Mouse (Mus musculus): ENCODE results near the gene Tktl1. TPM values are rescaled to one million over a fixed set of nuclear protein-coding genes. Genes with fewer than 3 reads are reported as not detected.
"Not testable (repeated sequence)": the region's sequence is repeated elsewhere in the genome, so short reads cannot be mapped to it uniquely, and the experiment has no call there.

Gene Tktl1
- not detected in 3 replicates for total RNA-seq (2017)

GRCm38 (mm10) chrX:74176959-74177358 lies at the start of gene Tktl1:
TSS of gene Tktl1 (plus strand) at chrX:74177259.
- no peak for ATAC-seq (replicated peaks; ENCODE audit: insufficient number of reproducible peaks, low FRiP score, low TSS enrichment, poor library complexity, severe bottlenecking)

- not testable (repeated sequence) for ATAC-seq (replicated peaks; ENCODE audit: insufficient number of reproducible peaks, low FRiP score, low TSS enrichment, poor library complexity, severe bottlenecking)
These were observed 41.8 kb upstream of the Tktl1 start, which contains the start of gene Mecp2 for GRCm38 (mm10) chrX:74135263-74135662. TSS of gene Mecp2 (minus strand) at chrX:74135363.

GRCm38 (mm10) chrX:74167738-74168137 lies 9.3 kb upstream of the Tktl1 start, which contains the start of gene Tex28:
TSS of gene Tex28 (minus strand) at chrX:74167838.
- no peak for ATAC-seq (replicated peaks; ENCODE audit: insufficient number of reproducible peaks, low FRiP score, low TSS enrichment, poor library complexity, severe bottlenecking)

GRCm38 (mm10) chrX:74203556-74203955 lies 26.5 kb downstream of the Tktl1 start:
- ATAC-seq (replicated peaks; ENCODE audit: insufficient number of reproducible peaks, low FRiP score, low TSS enrichment, poor library complexity, severe bottlenecking), result no peak

- no peak for ATAC-seq (replicated peaks; ENCODE audit: insufficient number of reproducible peaks, low FRiP score, low TSS enrichment, poor library complexity, severe bottlenecking)
These were observed 41.4 kb downstream of the Tktl1 start for GRCm38 (mm10) chrX:74218496-74218895.

- ATAC-seq (replicated peaks; ENCODE audit: insufficient number of reproducible peaks, low FRiP score, low TSS enrichment, poor library complexity, severe bottlenecking), result no peak
These were observed 42.4 kb downstream of the Tktl1 start for GRCm38 (mm10) chrX:74219449-74219848.

GRCm38 (mm10) chrX:74220099-74220498 lies 43.0 kb downstream of the Tktl1 start:
- ATAC-seq (replicated peaks; ENCODE audit: insufficient number of reproducible peaks, low FRiP score, low TSS enrichment, poor library complexity, severe bottlenecking), result not testable (repeated sequence)

- ATAC-seq (replicated peaks; ENCODE audit: insufficient number of reproducible peaks, low FRiP score, low TSS enrichment, poor library complexity, severe bottlenecking), result no peak
These were observed 53.0 kb downstream of the Tktl1 start for GRCm38 (mm10) chrX:74230038-74230437.

GRCm38 (mm10) chrX:74233196-74233595 lies 56.1 kb downstream of the Tktl1 start:
- no peak for ATAC-seq (replicated peaks; ENCODE audit: insufficient number of reproducible peaks, low FRiP score, low TSS enrichment, poor library complexity, severe bottlenecking)

GRCm38 (mm10) chrX:74240332-74240731 lies 63.3 kb downstream of the Tktl1 start:
- ATAC-seq (replicated peaks; ENCODE audit: insufficient number of reproducible peaks, low FRiP score, low TSS enrichment, poor library complexity, severe bottlenecking), result no peak

- peak; percentile 26; the same call in 1 of the 2 replicates for ATAC-seq (replicated peaks; ENCODE audit: insufficient number of reproducible peaks, low FRiP score, low TSS enrichment, poor library complexity, severe bottlenecking)
These were observed 66.3 kb downstream of the Tktl1 start for GRCm38 (mm10) chrX:74243396-74243795.

- ATAC-seq (replicated peaks; ENCODE audit: insufficient number of reproducible peaks, low FRiP score, low TSS enrichment, poor library complexity, severe bottlenecking), result peak; percentile 56
These were observed 66.7 kb downstream of the Tktl1 start for GRCm38 (mm10) chrX:74243807-74244206.

- ATAC-seq (replicated peaks; ENCODE audit: insufficient number of reproducible peaks, low FRiP score, low TSS enrichment, poor library complexity, severe bottlenecking), result no peak
These were observed 67.6 kb downstream of the Tktl1 start for GRCm38 (mm10) chrX:74244614-74245083.

- ATAC-seq (replicated peaks; ENCODE audit: insufficient number of reproducible peaks, low FRiP score, low TSS enrichment, poor library complexity, severe bottlenecking), result no peak
These were observed 68.0 kb downstream of the Tktl1 start for GRCm38 (mm10) chrX:74245107-74245506.

- ATAC-seq (replicated peaks; ENCODE audit: insufficient number of reproducible peaks, low FRiP score, low TSS enrichment, poor library complexity, severe bottlenecking), result no peak
These were observed 68.6 kb downstream of the Tktl1 start for GRCm38 (mm10) chrX:74245687-74246086.

GRCm38 (mm10) chrX:74246213-74246681 lies 69.2 kb downstream of the Tktl1 start:
- ATAC-seq (replicated peaks; ENCODE audit: insufficient number of reproducible peaks, low FRiP score, low TSS enrichment, poor library complexity, severe bottlenecking), result peak; percentile 41

GRCm38 (mm10) chrX:74246693-74247092 lies 69.6 kb downstream of the Tktl1 start:
- no peak for ATAC-seq (replicated peaks; ENCODE audit: insufficient number of reproducible peaks, low FRiP score, low TSS enrichment, poor library complexity, severe bottlenecking)

- ATAC-seq (replicated peaks; ENCODE audit: insufficient number of reproducible peaks, low FRiP score, low TSS enrichment, poor library complexity, severe bottlenecking), result no peak
These were observed 71.6 kb downstream of the Tktl1 start for GRCm38 (mm10) chrX:74248651-74249050.

GRCm38 (mm10) chrX:74249615-74250014 lies 72.6 kb downstream of the Tktl1 start, which contains the start of gene Flna:
TSS of gene Flna (minus strand) at chrX:74249820.
- no peak for ATAC-seq (replicated peaks; ENCODE audit: insufficient number of reproducible peaks, low FRiP score, low TSS enrichment, poor library complexity, severe bottlenecking)

GRCm38 (mm10) chrX:74254153-74254887 lies 77.3 kb downstream of the Tktl1 start, which contains the start of gene Emd:
TSS of gene Emd (plus strand) at chrX:74254687.
- ATAC-seq (replicated peaks; ENCODE audit: insufficient number of reproducible peaks, low FRiP score, low TSS enrichment, poor library complexity, severe bottlenecking), result peak; percentile 88

All from monocyte, adult 5-6 weeks (primary cell).